Mouse (Mus musculus): ENCODE data around the gene 1110008L16Rik. TPM values are rescaled to one million over a fixed set of nuclear protein-coding genes. Genes with fewer than 3 reads are reported as not detected.
A peak's percentile ranks its signal among the peaks of the same experiment; 100 is the strongest.

The 1110008L16Rik gene
- polyA plus RNA-seq, 1 experiment from 2014 or later: 10.8 TPM

DNA sequence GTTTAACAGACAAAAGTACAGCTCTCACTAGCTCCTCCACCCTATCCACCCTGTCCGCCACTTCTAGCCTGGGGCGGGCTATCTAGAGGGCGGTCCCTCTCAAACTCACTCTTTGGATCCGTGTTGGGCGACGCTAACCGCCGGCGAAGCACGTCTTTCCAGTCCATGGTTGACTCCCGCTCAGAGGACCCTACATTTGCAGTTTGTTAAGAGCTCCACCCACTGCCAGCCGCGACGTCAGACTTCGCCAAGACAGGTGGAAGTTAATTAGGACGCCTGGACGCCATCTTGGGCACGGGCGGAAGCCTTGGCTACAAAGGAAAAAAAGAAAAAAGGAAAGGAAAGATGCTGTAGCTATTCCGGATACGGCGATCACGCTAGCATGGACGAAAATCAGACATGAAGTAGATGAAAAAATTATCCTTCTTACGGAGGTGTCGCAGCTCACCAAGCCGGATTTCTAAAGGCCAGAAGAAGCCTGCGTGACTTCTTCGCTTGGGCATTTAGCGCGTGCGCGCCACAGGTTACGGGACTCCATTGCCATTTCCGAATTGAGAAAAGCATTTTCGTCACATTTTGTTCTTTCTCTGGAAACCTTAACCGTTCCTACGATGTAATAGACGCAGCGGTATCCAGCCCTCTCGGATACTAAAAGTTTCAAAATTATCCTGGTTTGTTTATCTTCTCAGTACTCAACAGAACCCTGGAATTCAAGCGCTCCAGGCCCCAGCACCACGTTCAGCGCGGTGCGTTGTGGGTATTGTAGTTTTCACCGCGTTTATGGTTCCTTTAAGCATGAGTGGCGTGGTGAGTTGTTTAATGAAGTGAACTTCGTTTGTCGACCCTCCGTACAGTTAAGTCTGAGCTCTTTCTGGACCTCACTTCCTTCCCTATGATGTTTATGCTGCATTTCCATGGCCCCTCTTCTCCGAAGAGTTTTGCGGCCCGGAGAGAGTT lies 3.4 kb downstream of the 1110008L16Rik start, which contains the start of gene Ppp2r3c:
Gene Ppp2r3c, minus strand, starts transcription at position 514 of the 957 bp plus-strand sequence.
- peak within 1 kb of the TSS; percentile 95 for H3K27ac ChIP-seq (ENCODE audit: low read depth, low read length)
- peaks cover 15% of the 10 kb centered on the region; the same call in 1 of the 2 replicates for H3K4me1 ChIP-seq (ENCODE audit: control insufficient read depth, insufficient read depth, low read length)
- peak within 1 kb of the TSS; percentile 75 for H3K4me2 ChIP-seq
- H3K27me3 ChIP-seq (ENCODE audit: control insufficient read depth, insufficient read depth, low read length): no peaks in the 10 kb centered on the region
- ATAC-seq (replicated peaks; ENCODE audit: insufficient number of reproducible peaks, low FRiP score, low TSS enrichment): peak; percentile 92
- peak within 1 kb of the TSS; percentile 58 for H3K4me3 ChIP-seq (ENCODE audit: low read depth, low read length)
- under 1% methylated on average over 55 of the region's 55 CpGs for WGBS (ENCODE audit: insufficient replicate concordance)
- H3K9ac ChIP-seq (ENCODE audit: low read depth, low read length): peak within 1 kb of the TSS; percentile 88
- H3K36me3 ChIP-seq (ENCODE audit: control insufficient read depth, insufficient read depth, low read length): peaks cover 6% of the 10 kb centered on the region; the same call in 1 of the 2 replicates
- no peaks in the 10 kb centered on the region for H3K9me3 ChIP-seq (replicated peaks; ENCODE audit: control insufficient read depth, low read length)

DNA sequence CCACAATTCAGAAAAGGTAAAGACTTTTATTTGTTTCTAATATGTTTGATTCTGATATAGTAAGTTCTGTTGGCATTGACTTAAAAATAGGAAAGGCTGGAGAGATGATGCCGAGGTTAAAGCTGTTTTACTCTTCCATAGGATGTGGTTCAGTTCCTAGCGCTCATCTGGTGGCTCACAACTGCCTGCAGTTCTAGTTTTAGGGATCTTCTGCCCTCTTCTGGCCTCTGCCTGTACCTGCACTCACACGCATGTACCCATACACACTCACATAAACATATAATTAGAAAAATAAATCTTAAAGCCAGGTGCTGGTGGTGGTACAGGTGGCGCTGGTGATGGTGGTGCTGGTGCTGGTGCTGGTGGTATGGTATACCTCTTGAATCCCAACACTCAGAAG lies 7.0 kb downstream of the 1110008L16Rik start:
- no peak overlapping the region for H3K4me3 ChIP-seq (ENCODE audit: low read depth, low read length)
- ATAC-seq (replicated peaks; ENCODE audit: insufficient number of reproducible peaks, low FRiP score, low TSS enrichment): no peak
- H3K4me1 ChIP-seq (ENCODE audit: control insufficient read depth, insufficient read depth, low read length): peaks cover 7% of the 10 kb centered on the region; the same call in 1 of the 2 replicates
- 0 out of 2 replicates have a peak, but pooled peaks cover 2% of the 10 kb centered on the region for H3K36me3 ChIP-seq (ENCODE audit: control insufficient read depth, insufficient read depth, low read length)
- 89% methylated on average over 4 of the region's 4 CpGs for WGBS (ENCODE audit: insufficient replicate concordance)
- no peak overlapping the region for H3K27ac ChIP-seq (ENCODE audit: low read depth, low read length)
- no peaks in the 10 kb centered on the region for H3K9me3 ChIP-seq (replicated peaks; ENCODE audit: control insufficient read depth, low read length)
- no peaks in the 10 kb centered on the region for H3K27me3 ChIP-seq (ENCODE audit: control insufficient read depth, insufficient read depth, low read length)
- H3K4me2 ChIP-seq: no peak overlapping the region
- H3K9ac ChIP-seq (ENCODE audit: low read depth, low read length): no peak overlapping the region

DNA sequence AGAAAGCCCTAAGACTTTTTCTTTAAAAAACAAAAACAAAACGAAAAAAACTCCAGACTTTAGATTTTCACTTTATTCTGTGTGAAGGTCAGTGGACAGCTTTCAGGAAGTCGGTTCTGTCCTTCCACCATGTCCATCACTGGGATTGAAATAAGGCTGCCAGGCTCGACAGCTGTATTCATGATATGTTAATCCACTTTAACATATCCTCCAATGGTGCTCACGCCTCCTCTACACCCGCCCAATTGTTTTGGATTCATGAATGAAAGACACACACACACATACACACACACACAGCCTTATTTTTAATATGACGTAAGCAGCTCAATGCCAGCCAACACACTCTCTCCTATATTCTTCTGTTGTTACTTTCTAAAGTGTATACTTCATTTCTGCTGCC lies 8.2 kb downstream of the 1110008L16Rik start:
- no peaks in the 10 kb centered on the region for H3K27me3 ChIP-seq (ENCODE audit: control insufficient read depth, insufficient read depth, low read length)
- ATAC-seq (replicated peaks; ENCODE audit: insufficient number of reproducible peaks, low FRiP score, low TSS enrichment): no peak
- H3K9me3 ChIP-seq (replicated peaks; ENCODE audit: control insufficient read depth, low read length): no peaks in the 10 kb centered on the region
- 81% methylated on average over 6 of the region's 6 CpGs for whole genome bisulfite sequencing (ENCODE audit: insufficient replicate concordance)
- H3K4me3 ChIP-seq (ENCODE audit: low read depth, low read length): no peak overlapping the region
- no peak overlapping the region for H3K27ac ChIP-seq (ENCODE audit: low read depth, low read length)
- 0 out of 2 replicates have a peak, but pooled peaks cover 2% of the 10 kb centered on the region for H3K36me3 ChIP-seq (ENCODE audit: control insufficient read depth, insufficient read depth, low read length)
- H3K4me1 ChIP-seq (ENCODE audit: control insufficient read depth, insufficient read depth, low read length): peaks cover 3% of the 10 kb centered on the region; the same call in 1 of the 2 replicates
- H3K9ac ChIP-seq (ENCODE audit: low read depth, low read length): no peak overlapping the region
- H3K4me2 ChIP-seq: no peak overlapping the region

DNA sequence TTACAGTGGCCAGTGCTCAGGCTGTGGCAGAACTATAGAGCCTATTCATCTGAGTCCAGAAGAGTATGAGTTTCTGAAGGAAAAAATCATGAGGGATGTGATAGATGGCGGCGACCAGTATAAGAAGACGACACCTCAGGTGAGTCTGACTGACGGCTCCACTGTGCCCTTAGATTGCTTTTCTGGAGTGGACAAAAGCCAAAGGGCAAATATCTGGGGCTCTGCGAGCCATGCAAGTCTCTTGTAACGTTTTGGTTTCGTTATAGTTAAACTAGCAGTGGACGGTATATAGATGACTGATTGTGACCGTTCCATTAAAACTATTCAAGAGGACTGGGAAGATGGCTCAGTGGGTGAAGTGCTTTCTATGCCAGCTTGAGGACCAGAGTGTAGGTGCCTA lies 9.4 kb downstream of the 1110008L16Rik start:
- no peak overlapping the region for H3K4me3 ChIP-seq (ENCODE audit: low read depth, low read length)
- H3K4me1 ChIP-seq (ENCODE audit: control insufficient read depth, insufficient read depth, low read length): peaks cover 2% of the 10 kb centered on the region; the same call in 1 of the 2 replicates
- H3K9me3 ChIP-seq (replicated peaks; ENCODE audit: control insufficient read depth, low read length): no peaks in the 10 kb centered on the region
- H3K4me2 ChIP-seq: no peak overlapping the region
- no peaks in the 10 kb centered on the region for H3K27me3 ChIP-seq (ENCODE audit: control insufficient read depth, insufficient read depth, low read length)
- 0 out of 2 replicates have a peak, but pooled peaks cover 2% of the 10 kb centered on the region for H3K36me3 ChIP-seq (ENCODE audit: control insufficient read depth, insufficient read depth, low read length)
- 90% methylated on average over 9 of the region's 9 CpGs for WGBS (ENCODE audit: insufficient replicate concordance)
- no peak overlapping the region for H3K27ac ChIP-seq (ENCODE audit: low read depth, low read length)
- H3K9ac ChIP-seq (ENCODE audit: low read depth, low read length): no peak overlapping the region
- ATAC-seq (replicated peaks; ENCODE audit: insufficient number of reproducible peaks, low FRiP score, low TSS enrichment): no peak

DNA sequence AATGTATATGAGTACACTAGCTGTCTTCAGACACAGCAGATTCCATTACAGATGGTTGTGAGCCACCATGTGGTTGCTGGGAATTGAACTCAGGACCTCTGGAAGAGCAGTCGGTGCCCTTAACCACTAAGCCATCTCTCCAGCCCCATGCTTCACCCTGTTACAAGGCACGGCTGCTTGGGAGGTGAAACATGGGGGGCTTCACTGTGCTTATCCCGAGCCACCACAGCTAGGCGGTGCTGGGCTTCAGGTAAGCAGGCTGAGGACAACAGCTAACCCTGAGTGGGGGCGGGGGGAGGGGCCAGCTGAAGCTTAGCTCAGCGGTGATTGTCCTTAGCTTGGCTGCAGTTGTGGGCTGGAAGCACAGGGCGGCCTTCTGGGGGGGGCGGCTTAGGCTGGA lies 10.1 kb downstream of the 1110008L16Rik start:
- Histone ChIP-seq H3K4me3 (ENCODE audit: low read depth, low read length) (no peak overlapping the region), H3K9me3 (replicated peaks; ENCODE audit: control insufficient read depth, low read length) (no peaks in the 10 kb centered on the region), H3K9ac (ENCODE audit: low read depth, low read length) (no peak overlapping the region), H3K27me3 (ENCODE audit: control insufficient read depth, insufficient read depth, low read length) (no peaks in the 10 kb centered on the region), H3K4me1 (ENCODE audit: control insufficient read depth, insufficient read depth, low read length) (no peaks in the 10 kb centered on the region), H3K27ac (ENCODE audit: low read depth, low read length) (no peak overlapping the region), H3K36me3 (ENCODE audit: control insufficient read depth, insufficient read depth, low read length) (0 out of 2 replicates have a peak, but pooled peaks cover 2% of the 10 kb centered on the region), H3K4me2 (no peak overlapping the region)
- ATAC-seq (replicated peaks; ENCODE audit: insufficient number of reproducible peaks, low FRiP score, low TSS enrichment): no peak
- 67% methylated on average over 8 of the region's 8 CpGs for WGBS (ENCODE audit: insufficient replicate concordance)

DNA sequence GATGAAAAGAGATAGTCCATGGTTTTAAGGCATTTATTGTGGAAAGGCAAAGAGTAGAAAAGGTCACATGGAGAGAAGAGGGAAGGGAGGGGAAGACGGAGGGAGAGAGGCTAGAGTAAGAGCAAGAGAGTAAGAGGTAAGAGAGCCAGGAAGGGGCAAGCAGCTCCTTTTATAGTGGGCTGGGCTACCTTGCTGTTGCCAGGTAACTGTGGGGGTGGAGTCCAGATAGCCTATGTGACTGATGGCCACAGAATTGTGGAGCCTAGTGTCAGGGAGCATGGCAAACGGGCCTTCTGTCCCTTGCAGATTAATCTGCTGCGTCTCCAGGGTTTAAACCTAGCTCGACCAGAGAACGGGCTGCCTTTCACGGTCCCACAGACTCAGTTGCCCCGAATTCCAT lies 12.5 kb downstream of the 1110008L16Rik start:
- no peak overlapping the region for H3K27ac ChIP-seq (ENCODE audit: low read depth, low read length)
- no peak overlapping the region for H3K4me2 ChIP-seq
- H3K9ac ChIP-seq (ENCODE audit: low read depth, low read length): no peak overlapping the region
- ATAC-seq (replicated peaks; ENCODE audit: insufficient number of reproducible peaks, low FRiP score, low TSS enrichment): no peak
- no peak overlapping the region for H3K4me3 ChIP-seq (ENCODE audit: low read depth, low read length)
- no peaks in the 10 kb centered on the region for H3K4me1 ChIP-seq (ENCODE audit: control insufficient read depth, insufficient read depth, low read length)
- no peaks in the 10 kb centered on the region for H3K9me3 ChIP-seq (replicated peaks; ENCODE audit: control insufficient read depth, low read length)
- 86% methylated on average over 7 of the region's 7 CpGs for WGBS (ENCODE audit: insufficient replicate concordance)
- H3K36me3 ChIP-seq (ENCODE audit: control insufficient read depth, insufficient read depth, low read length): no peaks in the 10 kb centered on the region
- no peaks in the 10 kb centered on the region for H3K27me3 ChIP-seq (ENCODE audit: control insufficient read depth, insufficient read depth, low read length)

DNA sequence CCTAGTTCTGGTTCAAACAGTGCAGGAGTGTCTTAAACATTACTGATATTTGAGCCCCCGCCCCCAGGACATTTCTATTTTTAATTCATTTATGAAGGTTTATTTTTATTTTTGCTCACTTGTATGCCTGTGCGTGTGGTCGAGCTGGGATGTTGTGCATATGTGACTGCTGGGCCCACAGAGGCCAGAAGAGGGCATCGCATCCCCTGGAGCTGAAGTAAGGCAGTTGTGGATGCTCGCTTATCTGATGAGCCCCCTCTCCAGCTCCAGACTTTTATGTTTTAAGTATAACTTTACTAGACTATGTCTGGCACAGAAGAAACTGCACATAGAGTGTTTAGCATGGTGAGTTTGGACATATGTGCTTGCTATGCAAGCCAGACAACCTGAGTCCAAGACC lies 14.5 kb downstream of the 1110008L16Rik start:
- 84% methylated on average over 5 of the region's 5 CpGs for WGBS (ENCODE audit: insufficient replicate concordance)
- Histone ChIP-seq H3K4me2 (no peak overlapping the region), H3K4me1 (ENCODE audit: control insufficient read depth, insufficient read depth, low read length) (no peaks in the 10 kb centered on the region), H3K27ac (ENCODE audit: low read depth, low read length) (no peak overlapping the region), H3K4me3 (ENCODE audit: low read depth, low read length) (no peak overlapping the region), H3K9me3 (replicated peaks; ENCODE audit: control insufficient read depth, low read length) (no peaks in the 10 kb centered on the region), H3K27me3 (ENCODE audit: control insufficient read depth, insufficient read depth, low read length) (no peaks in the 10 kb centered on the region), H3K9ac (ENCODE audit: low read depth, low read length) (no peak overlapping the region), H3K36me3 (ENCODE audit: control insufficient read depth, insufficient read depth, low read length) (no peaks in the 10 kb centered on the region)
- no peak for ATAC-seq (replicated peaks; ENCODE audit: insufficient number of reproducible peaks, low FRiP score, low TSS enrichment)

DNA sequence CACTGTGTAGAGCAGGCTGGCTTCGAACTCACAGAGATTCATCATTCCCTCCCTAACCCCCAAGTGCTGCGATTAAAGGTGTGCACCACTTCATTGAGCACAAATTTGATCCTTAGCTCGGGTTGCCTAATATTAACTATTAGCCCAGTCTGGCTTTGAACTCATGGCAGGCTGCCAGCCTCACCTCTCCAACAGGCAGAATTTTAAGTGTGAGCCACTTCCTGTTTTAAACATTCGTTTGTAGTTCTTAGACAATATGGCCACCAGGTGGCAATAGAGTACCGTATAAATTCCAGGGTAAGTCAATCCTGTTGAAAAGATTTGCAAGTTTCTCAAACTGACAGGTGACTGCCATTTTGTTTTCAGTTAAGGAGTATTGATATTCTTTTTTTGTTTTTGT lies 15.8 kb downstream of the 1110008L16Rik start:
- Histone ChIP-seq H3K9ac (ENCODE audit: low read depth, low read length) (no peak overlapping the region), H3K27ac (ENCODE audit: low read depth, low read length) (no peak overlapping the region), H3K4me2 (no peak overlapping the region), H3K36me3 (ENCODE audit: control insufficient read depth, insufficient read depth, low read length) (no peaks in the 10 kb centered on the region), H3K4me1 (ENCODE audit: control insufficient read depth, insufficient read depth, low read length) (no peaks in the 10 kb centered on the region), H3K27me3 (ENCODE audit: control insufficient read depth, insufficient read depth, low read length) (no peaks in the 10 kb centered on the region), H3K9me3 (replicated peaks; ENCODE audit: control insufficient read depth, low read length) (no peaks in the 10 kb centered on the region), H3K4me3 (ENCODE audit: low read depth, low read length) (no peak overlapping the region)
- WGBS (ENCODE audit: insufficient replicate concordance): 46% methylated on average over 5 of the region's 5 CpGs
- ATAC-seq (replicated peaks; ENCODE audit: insufficient number of reproducible peaks, low FRiP score, low TSS enrichment): no peak

All from heart, embryonic 11.5 days (tissue).